Mouse (Mus musculus): ENCODE data around the gene Txndc8. TPM values are rescaled to one million over a fixed set of nuclear protein-coding genes. Genes with fewer than 3 reads are reported as not detected.

The Txndc8 gene
- total RNA-seq (2021), result not detected
- long read RNA-seq, experiment 1, partial matches to known transcripts, result 0 of 1 reads
- long read RNA-seq, experiment 1, other reads (novel, unspliced or antisense), result 1 of 1 reads
- long read RNA-seq, experiment 2, result 0 reads

DNA sequence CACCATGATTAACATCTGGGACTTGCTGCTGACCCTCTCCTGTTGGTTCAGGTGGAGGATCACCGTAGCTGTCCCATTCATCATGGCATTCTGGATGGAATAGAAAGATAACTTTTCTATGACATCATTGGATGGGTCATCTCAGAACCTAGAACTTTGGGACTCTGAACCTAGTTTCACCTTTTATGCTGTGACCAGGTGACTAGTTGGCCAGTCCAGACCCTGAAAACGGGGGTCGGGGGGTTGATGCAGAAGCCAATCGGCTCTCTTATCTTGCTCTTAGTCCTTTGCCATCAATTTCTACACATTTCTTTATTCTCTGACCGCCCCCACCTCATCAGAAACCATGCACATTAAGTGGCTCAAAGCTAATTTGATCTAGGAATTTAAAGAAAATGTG is at the start of gene Txndc8:
Gene Txndc8 (minus strand): TSS at position 101 of the 400 bp plus-strand sequence.
- no peak for DNase-seq

DNA sequence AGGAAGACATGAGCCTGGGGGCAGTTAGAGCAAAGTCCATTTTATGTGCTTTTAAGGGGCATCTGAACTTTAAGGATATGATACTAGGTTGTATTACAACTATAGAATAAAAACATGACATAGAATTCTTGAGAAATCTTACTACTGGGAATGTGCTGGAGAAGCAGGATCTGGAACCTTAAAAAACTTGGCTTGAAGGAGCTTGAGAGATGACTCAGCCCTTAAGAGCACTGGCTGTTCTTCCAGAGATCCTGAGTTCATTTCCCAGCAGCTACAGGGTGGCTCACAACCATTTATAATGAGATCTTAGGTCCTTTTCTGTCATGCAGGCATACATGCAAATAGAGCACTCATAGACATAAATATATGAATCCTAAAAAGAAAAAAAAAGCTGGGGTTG is 46.7 kb upstream of the Txndc8 start:
- DNase-seq, result no peak

DNA sequence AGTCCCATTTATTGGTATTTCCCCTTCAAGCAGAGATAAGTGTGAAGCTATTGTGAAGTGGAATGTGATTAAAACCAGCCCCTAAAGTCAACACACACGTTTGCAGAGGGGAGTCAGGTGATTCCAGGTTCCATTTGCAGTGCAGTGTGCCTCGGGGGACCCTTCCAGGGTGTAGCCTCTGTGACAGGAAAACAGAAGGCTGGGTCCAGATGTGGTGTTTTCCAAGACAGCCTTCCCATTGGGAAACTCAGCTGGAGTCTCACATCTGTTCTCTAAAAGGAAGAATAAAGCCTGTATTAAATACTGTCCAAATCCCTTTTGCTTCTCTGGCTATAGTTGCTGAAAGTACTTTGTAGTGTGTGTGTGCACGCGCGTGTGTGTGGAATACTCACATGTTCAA is 45.5 kb upstream of the Txndc8 start:
- no peak for DNase-seq

DNA sequence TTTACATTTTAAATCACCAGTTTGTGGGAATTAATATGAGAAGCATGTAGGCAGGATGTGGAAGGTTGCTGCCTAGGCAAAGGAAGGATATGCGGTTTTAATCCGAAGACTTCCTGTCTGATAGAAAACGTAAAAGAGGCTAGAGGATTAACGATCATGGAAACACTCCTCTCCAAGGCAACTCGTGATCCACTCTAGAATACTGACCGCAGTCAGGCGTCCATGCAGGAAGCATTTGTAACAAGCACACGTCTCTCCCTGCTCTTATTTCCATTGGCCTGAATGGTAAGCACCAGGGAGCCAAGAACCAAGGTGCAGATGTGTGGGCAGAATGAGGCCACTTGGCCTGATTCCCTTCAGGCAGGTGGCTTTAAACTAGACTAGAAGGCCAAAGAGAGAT is 41.8 kb upstream of the Txndc8 start:
- DNase-seq, result no peak

DNA sequence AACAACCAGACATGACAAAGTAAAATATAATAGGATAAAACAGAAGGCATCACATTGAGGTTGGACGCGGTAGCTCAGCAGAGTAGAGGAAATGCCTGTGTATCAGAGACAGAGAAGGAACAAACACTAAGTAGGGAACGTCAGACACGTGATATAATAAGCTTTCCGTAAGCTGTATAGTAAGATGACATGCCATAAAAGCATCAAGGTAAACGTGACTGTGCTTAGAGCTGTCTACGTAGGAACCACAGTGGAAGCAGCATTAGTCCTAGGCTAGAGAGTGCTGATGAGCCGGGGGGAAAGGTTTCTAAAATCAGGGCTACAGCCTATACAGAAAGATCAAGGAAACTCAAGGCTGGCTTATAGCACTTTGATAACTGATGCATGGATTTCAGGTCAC is 41.4 kb upstream of the Txndc8 start:
- no peak for DNase-seq

DNA sequence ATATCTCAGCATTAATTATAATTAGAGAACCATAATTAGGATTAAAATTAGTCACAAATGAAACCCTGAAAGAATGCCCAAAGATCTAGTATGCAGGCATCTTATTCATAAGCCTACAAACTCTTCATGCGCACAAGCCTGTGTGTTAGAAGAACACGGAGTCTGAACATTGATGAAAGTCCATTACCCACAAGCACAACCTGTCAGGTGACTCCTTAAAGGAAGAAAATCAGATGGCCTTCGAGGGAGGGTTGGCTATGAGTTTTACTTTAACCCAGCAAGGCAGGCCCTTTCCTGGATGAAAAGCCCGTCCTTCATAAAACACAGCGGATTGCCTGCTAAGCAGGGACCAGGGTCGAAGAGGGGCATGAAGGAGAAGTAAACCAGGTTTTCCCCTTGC is 35.9 kb upstream of the Txndc8 start:
- no peak for DNase-seq

DNA sequence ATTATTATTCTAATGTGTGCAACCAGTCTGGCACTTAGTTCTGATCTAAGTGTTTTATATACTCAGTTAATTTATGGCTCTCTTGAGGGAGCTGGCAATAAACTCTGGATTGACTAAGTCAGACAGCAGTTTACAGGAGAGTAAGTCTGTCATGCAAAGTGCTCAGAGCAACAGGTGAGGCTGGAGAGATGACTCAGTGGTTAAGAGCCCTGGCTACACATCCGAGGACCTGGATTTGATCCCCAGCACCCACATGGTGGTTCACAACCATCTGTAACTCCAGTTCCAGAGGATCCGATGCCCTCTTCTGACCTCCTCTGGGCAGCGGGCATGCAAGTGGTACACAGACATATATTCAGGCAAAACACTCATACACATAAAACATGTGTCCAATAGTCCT is 35.4 kb upstream of the Txndc8 start:
- no peak for DNase-seq

DNA sequence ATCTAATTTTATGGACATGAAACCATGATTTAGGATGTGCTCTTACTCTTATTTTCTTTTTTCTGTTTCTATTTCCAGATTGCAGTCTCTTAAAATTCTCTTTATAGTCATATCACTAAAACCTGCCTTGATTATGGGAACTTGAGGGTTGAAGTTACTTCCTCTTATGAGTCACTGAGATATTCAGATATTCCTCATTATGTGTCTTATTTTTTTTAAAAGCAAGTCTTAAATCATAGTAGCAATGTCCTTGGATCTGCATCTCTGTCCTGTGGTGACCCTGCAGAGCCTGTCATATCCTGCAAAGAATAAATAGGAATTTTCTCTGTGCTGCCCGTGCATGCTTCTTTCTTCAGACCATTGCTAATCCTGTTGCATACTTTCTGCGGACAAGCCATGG is 31.2 kb upstream of the Txndc8 start:
- no peak for DNase-seq

DNA sequence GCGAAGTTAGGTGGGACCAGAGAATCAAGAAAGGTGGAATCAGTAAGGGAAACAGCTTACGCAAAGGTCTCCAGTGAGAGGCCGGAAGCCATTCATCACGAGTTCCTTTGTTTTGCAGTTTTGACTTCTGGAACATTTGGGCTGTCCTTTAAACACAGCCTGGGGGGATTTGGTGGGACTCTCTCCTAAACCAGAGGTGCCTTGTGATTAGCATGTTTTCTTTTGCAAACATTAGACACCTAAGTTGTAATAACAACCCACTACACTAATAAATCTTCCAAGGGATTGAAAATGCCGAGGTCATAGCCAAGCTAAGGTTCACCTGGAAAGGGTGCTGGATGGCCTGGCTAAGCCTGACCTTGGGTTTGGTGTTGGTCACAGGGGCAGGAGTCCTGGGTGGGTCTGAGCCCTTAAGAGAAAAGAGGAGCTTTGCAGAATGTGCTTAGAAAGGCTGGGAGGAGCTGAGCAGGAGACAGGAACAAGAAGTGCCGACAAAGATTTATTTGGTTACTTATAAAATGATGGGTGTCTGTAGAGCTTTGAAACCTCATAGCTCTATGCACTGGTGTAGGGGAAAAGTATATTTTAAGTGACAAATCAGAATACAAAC is 28.3 kb upstream of the Txndc8 start:
- DNase-seq, result peak; percentile 7

DNA sequence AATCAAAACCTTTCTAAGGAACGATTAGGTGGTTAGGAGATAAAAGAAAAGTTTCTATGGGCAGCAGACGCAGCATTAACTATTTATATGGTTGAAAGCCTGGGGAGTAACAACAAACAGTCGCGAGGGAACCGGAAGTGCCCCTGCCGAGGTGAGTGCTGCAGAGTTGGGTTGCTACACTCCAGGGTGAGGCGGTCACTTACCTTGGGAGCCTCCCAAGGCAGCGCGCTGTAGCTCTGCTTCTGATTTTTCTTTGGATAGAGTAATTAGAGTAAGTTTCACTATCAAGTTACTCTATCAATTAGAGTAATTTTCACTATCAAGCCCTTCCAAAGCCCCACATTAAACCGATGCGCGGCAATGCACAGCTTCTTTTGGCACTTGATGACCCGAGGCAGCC is 25.7 kb upstream of the Txndc8 start:
- no peak for DNase-seq

DNA sequence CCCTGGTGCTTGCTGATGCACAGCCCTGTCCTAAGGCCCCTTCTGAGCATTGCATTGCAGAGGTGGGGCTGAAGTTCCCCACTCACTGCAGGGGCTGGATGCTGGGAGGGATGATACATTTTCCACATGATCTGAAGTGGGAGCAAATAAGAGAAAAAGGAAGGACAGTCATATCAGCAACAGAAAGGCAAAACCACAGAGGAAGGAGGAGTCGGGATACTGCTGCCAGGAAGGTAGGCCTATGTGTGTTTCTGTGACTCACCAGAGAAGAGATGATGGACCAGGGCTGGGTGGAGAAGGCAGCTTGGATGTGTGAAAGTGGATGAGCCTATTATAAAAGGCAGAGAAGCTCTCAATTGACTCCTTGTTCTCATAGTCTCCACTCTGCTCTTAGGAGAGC is 23.8 kb upstream of the Txndc8 start:
- DNase-seq, result no peak

DNA sequence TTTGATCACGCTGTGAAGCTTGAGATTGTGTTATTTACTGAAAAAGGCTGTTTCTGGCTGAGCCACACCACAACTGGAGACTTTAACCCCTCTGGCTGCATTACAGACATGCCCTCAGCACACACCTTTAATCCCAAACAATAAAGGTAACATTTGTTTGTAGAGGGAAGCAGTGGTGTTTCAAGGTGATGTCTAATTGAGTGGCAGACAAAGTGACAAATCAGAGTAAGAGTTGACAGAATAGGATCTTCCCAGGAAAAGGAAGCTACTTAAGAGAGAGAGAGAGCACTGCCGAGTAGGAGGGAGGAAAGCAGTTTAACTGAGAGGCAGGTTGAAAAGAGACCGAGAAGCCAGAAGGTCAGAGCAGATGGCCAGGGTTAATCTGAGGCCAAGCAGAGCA is 5.4 kb downstream of the Txndc8 start:
- no peak for DNase-seq

DNA sequence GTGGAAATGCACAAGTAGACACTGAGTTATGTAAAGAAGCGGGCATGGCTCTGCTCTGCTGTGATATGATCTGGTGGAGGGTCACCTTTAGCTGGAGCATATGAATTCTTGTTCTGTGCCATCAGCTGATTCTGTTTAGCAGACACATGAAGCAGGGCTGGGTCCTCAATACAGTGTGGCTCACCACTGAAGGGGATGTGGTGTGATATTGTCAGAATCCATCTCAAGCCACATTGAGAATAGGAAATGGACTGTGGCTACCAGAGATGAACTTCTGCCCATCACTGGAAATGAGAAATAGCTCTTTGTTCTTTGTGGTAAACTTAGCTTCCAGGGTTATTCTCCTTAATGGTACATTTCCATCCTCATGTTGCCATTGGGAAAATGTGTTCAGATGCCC is 17.5 kb downstream of the Txndc8 start:
- no peak for DNase-seq

DNA sequence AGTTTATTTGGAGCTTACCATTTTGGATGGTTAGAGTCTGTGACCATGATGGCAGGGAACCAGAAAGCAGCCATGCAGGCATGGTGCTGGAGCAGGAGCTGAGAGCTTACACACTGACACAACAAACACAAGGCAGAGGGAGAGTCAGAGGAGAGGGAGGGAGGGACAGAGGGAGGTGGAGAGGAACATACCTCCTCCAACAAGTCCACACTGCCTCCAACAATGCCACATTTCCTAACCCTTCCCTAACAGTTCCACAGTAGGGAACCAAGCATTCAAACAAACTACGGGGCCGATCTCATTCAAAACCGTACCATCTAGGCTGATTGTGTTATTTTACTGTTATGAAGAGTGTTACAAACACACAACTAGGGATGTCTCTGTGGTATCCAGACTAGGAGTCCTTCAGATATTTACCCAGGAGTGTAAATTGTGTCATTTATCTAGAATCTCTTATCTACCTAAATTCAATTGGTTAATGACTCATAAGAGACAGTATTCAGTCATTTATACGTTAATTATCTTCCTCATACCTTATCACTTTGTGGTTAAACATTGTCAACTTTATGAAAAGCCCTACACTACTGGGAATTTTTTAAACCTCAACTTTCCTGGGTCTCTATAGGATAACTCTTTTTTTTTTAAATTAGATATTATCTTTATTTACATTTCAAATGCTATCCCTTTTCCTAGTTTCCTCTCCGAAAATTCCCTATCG is 34.4 kb downstream of the Txndc8 start:
- DNase-seq, result no peak

DNA sequence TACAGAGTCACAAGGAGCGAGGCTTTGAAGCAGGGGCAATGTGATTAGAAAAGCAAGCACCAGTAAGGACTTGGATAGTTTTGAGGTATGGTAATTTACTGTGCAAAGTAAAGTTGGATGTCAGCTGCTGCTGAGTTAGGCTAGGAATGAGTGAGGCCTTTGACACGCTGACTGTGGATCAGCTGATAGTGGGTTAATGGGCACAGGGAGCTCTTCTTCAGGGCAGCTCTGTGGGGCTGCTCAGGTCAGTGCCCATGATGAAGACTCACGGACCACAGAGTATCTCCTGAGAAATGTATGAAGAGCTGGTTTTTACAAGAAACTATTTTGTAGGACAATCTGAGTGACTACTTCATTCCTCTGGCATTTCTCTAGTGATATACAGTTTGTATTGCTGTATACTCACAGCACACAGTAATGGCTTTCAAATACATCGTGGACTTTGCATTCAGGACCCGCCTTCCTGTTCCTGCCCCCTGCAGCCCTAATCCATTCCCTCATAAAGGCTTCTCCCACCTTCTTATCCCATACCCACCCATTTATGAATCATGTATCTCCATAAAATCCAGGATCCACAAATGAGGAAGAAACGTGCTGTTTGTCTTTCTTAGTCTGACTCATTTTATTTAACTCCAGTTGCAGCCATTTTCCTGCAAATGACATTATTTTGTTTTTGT is 35.2 kb downstream of the Txndc8 start:
- DNase-seq, result no peak

DNA sequence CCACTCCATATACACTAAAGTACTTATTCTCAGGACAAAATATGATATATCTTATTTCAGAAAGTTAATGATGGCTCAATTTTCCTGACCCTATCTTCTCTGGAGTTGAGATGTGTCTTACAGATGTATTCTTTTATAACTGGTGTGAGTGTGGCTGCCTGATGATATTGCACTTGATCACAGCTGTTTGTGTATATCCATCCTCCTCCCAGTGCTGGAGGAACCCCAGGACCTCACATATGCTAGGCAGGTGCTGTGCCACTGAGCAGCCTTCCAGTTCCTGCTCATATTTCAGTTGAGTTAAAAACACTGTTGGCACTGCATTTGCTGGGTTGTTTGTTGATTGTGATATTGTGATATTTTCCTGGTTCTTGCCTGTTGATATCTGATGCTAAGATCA is 38.6 kb downstream of the Txndc8 start:
- DNase-seq, result no peak

DNA sequence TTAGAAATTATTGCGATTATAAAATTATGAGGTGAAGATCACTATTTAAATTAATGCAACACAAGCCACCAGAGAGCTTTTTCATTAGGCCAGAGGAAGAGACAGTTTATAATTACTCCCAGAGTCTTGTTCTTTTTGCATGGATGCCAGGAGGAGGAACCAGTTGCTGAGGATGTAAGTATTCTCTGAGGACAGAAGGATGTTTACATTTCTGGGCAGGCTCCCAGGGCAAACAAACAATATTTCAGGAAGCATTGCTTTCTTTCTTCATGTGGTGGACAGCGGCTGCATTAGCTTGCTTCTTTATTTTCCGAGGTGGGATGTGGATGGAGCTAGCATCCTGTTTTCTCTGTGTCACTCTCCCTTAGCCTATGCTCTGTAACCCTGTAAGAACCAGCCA is 41.7 kb downstream of the Txndc8 start:
- no peak for DNase-seq

DNA sequence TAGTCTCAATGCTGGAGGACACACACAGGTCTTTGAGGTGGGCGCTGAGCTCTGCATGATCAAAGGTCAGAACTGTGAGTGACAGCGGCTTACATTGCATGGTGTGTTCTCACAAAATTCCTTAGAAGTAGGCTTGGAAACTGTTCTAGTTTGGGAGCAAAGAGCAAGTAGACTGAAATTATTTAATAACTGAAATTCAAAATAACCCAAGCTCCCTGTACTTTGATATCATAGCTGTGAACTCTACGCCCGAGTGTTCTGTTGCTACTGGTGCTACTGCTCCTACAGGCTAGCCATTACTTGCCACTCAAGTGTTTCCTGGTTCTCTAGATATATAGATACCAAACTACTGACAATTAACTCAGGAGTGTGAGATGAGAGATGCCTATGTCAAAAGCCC is 43.4 kb downstream of the Txndc8 start:
- DNase-seq, result no peak

DNA sequence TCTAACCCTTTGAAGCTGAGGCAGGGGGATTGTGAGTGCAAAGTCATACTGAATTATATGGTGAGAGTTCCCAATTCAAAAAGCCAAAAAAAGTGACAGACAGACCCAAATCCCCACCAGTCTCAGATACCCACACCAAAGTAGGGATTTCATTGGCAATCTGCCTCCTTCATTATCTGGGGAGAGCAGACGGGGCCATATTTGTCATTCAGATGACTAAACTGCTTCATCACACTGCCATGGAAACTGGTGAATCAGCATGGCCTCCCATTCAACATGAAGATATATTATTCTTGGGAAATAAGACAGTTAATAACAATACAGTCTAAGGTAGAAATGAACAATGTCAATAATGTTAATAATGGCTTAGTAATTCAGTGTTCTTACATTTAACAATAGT is 44.8 kb downstream of the Txndc8 start:
- peak; percentile 30 for DNase-seq

DNA sequence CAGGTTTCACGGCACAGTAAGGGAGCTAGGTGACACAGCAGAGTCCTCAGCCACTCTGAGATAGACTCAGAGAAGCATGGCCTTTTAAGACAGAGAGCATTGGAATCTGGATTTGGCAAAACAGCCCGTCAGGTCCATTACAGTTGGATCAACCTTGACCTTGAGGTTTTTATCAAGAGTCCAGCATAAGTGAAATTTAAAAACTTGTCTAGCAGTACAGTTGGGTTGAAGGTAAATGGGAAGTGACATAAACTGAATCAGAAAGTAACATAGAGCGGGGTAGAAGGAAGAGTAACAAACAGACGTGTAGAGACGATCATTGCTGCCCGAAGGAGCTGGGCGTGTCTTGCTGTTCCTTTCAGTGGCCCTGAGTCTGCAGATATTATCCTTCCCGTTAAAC is 49.9 kb downstream of the Txndc8 start:
- DNase-seq, result no peak

DNA sequence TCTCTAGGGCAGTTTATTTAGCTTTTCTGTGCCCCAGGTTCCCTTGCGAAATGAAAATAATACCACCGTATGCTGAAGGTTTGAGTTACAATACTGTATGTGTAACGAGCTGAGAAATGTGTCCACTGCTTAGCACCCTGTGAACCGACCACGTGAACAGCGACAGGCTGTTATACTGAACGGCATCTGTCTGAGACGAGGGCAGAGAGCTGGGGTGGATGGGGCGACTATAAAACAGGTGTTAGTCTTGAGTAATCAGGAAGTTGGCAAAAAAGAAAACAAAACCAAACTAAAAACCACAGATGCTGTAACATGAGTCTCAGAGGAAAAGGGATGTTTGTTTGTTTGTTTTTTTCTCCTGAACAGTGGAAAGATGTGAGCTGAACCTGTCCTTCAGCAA is 50.8 kb downstream of the Txndc8 start:
- DNase-seq, result no peak

DNA sequence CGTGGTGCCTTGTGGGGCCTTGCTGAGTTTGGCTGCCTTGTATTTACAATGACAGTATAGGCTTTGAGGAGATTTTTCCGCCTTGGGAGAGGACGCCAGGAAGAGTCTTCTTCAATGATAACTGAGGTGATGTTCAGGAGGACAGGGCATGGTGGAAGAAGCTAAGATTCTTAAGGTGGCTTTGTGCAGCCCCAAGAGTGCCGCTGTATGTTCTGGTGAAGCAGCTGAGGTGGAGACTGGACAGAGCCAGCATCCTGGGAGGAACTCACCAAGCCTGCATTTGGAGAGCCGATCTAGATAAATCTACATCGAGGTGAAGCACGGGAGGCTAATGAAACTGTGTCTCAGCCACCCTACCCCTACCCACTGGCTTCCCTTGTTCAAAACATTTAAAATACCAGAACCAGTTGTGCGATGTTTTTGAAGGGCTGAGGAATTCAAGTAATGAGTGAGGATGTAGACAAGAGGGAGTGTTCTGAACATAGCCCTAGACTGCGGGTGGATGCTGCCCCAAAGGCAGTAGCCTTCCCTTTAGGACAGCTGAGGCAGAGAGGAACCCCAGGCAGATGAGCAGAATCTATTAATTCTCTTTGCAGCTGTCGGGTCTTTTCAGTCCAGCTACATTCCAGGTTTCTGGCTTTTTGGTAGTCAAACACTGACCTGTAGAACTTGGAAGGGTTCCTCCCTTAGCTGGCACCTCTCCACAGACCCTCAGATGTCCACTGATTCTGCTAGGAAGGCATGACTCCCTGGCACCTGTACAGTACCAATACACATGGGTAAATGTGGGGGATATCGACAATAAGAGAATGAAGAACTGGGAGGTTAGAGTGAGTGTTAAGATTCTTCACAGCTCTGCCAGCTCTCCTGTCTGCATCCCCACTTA is 51.5 kb downstream of the Txndc8 start:
- DNase-seq, result peak; percentile 23
